Mouse (Mus musculus): ENCODE results near the gene Rps11.
"Not testable (repeated sequence)": the region's sequence is repeated elsewhere in the genome, so short reads cannot be mapped to it uniquely, and the experiment has no call there.

Rps11 gene

DNA sequence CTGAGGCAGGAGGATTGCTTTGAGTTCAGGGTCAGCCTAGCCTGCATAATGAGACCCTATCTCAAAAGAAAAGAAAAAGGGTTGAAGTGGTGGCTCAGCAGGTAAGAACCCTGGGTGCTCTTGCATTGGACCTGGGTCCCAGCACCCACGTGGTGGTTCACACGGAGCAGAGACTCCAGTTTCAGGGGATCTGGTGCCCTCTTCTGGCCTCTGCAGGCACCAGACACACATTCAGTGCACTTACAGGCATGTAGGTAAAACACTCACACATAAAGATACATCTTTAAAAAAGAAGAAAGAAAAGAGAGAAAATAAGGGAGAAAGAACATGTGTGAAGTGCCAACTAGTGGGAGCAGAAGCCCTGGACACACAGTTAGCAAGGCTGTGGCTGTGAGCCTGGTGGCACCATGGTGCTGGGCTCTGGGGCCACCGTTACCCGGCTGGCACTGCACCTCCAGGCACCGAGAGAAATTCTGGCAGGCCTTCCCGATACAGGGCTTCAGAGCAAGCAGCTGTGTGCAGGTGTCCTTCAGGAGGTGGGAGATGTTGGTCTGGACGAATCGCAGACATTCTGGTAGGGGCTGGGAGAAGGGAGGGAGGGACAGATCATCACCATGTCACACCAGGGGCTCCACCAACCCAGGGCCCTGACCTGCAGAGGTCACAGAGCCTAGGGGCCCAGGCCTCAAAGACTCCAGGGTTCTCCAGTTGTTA is 9.4 kb upstream of the Rps11 start:
- no peak for DNase-seq (ENCODE audit: low spot score)

DNA sequence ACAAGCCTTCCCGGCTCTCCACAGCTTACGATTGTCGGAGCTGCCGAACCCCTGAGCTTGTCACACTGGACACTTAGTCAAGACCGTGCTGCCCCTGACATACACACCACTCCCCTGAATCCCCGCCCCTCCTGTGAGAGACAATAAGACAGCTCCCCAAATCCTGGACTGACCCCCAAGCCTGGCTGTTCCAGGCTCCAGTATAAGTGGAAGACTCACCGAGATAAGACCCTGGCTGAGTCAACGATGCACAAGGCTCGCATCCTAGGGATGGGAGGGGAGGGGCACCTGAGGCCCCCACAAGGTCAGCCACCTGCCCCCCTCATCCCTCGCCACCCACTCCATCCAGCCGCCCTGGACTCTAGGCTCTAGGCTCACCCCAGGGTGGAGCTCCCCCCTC is 7.6 kb upstream of the Rps11 start:
- DNase-seq (ENCODE audit: low spot score) = no peak

GRCm38 (mm10) chr7:45129776-45130512 is 5.7 kb upstream of the Rps11 start:
- no peak for DNase-seq (ENCODE audit: low spot score)

GRCm38 (mm10) chr7:45129318-45129717 is 5.1 kb upstream of the Rps11 start:
- DNase-seq (ENCODE audit: low spot score) = no peak

GRCm38 (mm10) chr7:45128624-45129246 is 4.5 kb upstream of the Rps11 start, which contains the start of gene Rpl13a:
Gene Rpl13a (minus strand): TSS chr7:45128761.
- peak; percentile 94 for DNase-seq (ENCODE audit: low spot score)

- no peak for DNase-seq (ENCODE audit: low spot score)
These were observed 3.5 kb upstream of the Rps11 start for GRCm38 (mm10) chr7:45127700-45128224.

GRCm38 (mm10) chr7:45126844-45127699 is 2.8 kb upstream of the Rps11 start:
- no peak for DNase-seq (ENCODE audit: low spot score)

DNA sequence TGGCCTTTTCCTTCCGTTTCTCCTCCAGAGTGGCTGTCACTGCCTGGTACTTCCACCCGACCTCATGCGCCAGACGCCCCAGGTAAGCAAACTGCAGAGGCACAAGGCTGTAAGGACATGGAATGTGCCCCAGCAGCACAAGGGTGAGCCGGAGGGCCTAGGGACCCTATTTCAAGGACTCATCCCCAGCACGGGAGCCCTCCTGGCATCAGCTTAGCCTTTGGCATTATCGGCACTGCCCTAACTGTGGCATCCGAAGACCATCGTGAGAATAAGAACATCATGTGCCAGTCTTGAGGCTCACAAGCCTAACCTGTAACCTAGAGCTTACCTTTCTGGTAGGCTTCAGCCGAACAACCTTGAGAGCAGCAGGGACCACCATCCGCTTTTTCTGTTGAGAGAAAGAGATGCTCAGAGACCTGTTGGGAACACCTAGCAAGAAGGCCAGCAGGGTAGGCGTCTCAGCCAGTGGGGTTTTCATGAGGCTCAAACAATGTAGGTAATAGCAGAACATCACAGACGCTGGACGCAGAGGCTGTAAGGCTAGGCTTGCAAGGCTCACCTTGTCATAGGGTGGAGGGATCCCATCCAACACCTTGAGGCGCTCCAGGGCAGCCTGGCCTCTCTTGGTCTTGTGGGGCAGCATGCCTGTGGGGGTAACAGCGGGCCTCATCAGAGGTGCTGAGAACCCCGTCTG is 2.1 kb upstream of the Rps11 start:
- DNase-seq (ENCODE audit: low spot score) = no peak

DNA sequence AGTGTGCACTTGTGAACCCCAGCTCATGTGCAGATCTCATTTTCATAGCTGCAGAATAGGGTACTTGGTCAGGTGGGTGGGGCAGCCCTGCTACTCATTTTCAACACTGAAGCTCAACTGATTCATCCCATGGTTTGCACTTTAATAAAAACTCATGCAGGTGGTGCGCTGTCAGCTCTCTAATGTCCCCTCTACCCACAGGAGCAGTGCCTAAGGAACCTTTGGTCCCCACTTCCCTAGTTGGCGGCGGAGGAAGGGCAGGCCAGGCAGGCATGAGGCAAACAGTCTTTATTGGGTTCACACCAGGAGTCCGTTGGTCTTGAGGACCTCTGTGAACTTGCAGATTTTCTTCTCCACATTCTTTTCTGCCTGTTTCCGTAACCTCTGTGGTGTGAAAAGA is 1.4 kb upstream of the Rps11 start:
- DNase-seq (ENCODE audit: low spot score) = not testable (repeated sequence)

DNA sequence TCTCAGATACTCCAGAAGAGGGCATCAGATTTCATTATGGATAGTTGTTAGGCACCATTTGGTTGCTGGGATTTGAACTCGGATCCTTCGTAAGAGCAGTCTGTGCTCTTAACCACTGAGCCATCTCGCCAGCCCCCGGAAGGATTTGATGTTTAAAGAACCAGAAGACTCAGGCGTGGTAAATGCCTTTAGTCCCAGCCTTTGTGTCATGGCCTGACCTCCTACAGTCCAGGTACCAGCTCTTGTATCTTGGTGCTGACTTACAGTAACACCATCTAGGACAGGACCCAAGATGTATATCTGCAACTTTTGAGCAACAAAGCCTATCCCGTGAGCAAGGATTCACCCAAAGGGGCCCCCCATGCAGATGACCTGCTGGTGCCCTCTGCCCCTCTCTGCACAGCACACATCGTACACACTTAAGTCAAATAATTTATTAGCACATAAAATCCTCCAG is 933 bp upstream of the Rps11 start:
- DNase-seq (ENCODE audit: low spot score) = no peak

- DNase-seq (ENCODE audit: low spot score) = no peak
These were observed 1.1 kb downstream of the Rps11 start for GRCm38 (mm10) chr7:45123186-45123570.

DNA sequence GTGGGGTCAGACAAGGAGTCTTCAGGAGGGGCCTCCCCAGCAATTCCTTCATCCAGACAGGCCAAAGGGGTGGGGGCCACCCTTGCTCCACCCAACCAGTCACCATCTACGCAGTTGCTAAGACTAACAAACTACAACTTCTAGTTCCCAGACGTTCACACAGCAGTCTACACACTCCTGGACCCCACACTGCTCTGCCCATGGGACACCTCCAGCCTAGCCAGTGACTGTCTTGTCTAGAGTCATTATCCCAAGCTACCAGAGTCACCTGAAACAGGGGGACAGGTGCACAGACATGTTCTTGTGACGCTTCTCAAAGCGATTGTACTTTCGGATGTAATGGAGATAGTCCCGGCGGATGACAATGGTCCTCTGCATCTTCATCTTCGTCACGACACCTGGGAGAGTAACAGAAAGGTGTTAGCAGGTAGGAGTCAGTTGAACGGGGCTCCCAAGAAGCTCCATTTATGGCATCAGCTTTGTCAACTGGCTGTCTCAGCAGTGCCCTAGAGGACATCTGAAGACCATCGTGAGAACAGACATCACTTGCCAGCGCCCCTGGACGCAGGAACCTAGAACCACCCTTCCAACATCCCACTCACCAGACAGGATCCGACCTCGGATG is 1.6 kb downstream of the Rps11 start:
- DNase-seq (ENCODE audit: low spot score) = no peak

GRCm38 (mm10) chr7:45121966-45122365 is 2.3 kb downstream of the Rps11 start:
- DNase-seq (ENCODE audit: low spot score) = no peak

- DNase-seq (ENCODE audit: low spot score) = peak; percentile 64
These were observed 2.8 kb downstream of the Rps11 start for GRCm38 (mm10) chr7:45121404-45121803.

DNA sequence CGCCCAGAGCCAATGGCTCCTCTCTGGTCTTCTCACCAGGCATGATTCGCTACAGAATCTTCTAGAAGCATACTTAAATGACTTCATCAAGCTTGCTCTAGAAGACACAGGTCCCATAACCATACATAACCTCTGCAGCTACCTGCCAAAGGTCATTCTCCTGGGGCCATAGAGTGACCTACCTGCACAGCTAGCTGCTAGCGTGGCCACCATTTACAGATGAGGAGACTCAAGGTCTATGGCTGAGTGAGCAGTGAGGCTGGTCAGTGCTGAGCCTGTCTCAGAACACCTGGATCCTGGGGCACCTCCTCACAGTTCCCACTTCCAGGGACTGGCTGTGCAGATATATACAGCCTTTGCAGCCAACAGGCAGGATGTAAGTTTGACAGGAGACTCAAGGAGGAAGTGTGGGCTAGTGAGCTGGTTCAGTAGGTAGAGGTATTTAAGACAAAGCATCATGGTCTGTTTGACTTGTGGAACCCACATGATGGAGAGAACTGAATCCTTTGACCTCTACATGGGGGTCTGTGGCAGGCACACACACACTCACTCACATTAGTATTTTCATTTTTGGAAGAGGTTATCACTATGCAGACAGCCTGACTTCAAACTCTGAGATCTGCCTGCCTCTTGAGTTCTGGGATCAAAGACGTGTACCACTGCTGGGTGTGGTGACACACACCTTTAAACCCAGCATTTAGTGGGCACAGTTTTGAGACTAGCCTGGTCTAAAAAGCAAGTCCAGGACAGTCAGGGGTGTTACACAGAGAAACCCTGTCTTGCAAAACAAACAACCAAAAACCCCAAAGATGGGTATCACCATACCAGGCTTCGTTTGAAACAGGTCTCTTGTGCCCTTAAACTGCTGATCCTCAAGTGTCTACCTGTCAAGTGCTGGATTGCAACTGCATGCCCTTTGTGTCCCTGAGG is 4.2 kb downstream of the Rps11 start:
- DNase-seq (ENCODE audit: low spot score) = no peak

DNA sequence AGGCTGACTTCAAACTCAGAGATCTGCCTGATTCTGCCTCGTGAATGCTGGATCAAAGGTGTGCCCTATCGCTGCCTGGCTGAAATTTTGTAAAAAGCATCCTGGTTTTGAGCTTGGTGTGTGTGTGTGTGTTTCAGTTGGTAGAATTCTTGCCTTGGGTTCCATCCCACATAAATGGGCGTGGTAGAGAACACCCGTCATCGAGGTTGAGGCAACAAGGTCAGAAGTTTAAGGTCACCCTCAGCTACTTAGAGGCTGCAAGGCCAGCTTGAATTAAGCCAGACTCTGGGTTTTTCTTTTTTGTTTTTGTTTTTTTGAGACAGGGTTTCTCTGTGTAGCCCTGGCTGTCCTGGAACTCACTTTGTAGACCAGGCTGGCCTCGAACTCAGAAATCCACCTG is 5.9 kb downstream of the Rps11 start:
- no peak for DNase-seq (ENCODE audit: low spot score)

GRCm38 (mm10) chr7:45117566-45117965 is 6.7 kb downstream of the Rps11 start:
- no peak for DNase-seq (ENCODE audit: low spot score)

DNA sequence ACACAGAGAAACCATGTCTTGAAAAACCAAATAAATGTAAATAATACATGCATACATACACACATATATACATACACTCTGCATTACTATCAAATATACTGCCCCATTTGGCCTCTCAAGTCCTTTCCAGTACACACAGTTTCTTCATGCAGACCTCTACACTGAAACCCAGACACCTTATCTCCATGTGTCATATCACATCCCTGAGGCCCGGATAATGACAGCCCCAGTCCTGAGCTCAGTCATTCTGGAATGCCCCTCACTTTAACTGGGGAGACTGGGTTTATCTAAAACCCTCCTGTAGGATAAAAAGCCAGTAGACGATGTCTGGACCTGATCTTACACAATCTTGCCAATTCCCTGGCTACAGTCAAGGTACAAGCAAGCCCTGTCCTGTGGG is 10.8 kb downstream of the Rps11 start:
- DNase-seq (ENCODE audit: low spot score) = no peak

- no peak for DNase-seq (ENCODE audit: low spot score)
These were observed 11.7 kb downstream of the Rps11 start for GRCm38 (mm10) chr7:45112529-45112928.

GRCm38 (mm10) chr7:45111940-45112339 is 12.3 kb downstream of the Rps11 start:
- DNase-seq (ENCODE audit: low spot score) = no peak
